Mouse (Mus musculus): ENCODE results near the gene Etv6. TPM values are rescaled to one million over a fixed set of nuclear protein-coding genes. Genes with fewer than 3 reads are reported as not detected.

Etv6 gene
- polyA plus RNA-seq, 1 experiment = 25.8 TPM

DNA sequence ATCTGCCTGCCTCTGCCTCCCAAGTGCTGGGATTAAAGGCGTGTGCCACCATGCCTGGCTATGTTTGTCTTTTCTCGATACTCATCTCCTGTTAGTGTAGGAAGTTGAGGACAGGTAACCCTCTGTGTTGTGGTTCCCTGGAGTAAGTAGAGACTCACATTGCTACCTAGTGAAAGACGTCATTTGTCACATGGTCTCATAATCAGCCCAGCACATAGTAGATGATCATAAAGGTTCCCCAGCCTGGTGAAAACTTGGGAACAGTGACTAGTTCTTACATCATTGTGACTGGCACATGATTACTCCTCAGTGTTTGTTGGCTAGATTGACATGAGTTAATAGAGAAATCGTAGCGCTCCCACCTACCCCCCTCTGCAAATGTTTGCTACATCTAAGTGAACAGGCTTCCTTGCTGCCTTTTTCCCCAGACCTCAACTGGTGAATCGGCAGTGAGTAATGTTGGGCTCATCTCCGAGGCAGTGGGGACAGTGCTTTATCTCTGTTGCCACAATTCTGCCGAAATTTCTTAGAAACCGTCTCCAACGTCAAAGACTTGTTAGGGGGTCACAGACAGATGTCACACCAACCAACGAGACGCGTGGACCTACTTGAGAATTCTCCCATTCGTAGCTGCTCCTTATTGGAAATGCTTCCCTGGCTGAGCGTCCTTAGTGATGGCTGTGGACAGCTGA lies 46.9 kb downstream of the Etv6 start:
- TF ChIP-seq CTCF (IDR thresholded peaks at IDR 0.05; ENCODE audit: borderline replicate concordance, insufficient read depth, low read length) (no peak), POLR2A (IDR thresholded peaks at IDR 0.05; ENCODE audit: low read depth, low read length) (no peak)
- peaks cover 13% of the 10 kb centered on the region for H3K4me1 ChIP-seq (ENCODE audit: control insufficient read depth, insufficient read depth, low read length)
- H3K27ac ChIP-seq (ENCODE audit: insufficient read depth, low read length) = no peak overlapping the region
- H3K4me3 ChIP-seq (ENCODE audit: insufficient read depth, low read length) = no peak overlapping the region

DNA sequence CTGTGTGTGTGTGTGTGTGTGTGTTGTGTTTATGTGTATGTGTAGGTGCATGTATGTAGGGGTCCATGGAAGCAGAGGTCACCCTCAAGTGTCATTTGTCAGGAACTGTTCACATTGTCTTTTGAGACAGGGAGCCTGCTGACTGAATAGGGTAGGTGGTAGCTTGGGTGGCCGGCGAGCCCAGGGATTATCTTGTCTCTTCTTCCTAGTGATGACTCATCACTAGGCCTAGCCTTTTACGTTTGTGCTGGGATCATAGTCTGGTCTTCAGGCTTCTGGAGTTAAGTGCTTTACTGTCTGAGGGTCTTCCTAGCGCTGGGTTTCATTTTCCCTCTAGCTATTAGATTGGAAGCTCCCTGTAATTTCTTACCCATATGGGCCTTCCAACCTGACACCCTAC lies 47.9 kb downstream of the Etv6 start:
- TF ChIP-seq CTCF (IDR thresholded peaks at IDR 0.05; ENCODE audit: borderline replicate concordance, insufficient read depth, low read length) (no peak), POLR2A (IDR thresholded peaks at IDR 0.05; ENCODE audit: low read depth, low read length) (no peak)
- H3K27ac ChIP-seq (ENCODE audit: insufficient read depth, low read length) = no peak overlapping the region
- peaks cover 16% of the 10 kb centered on the region for H3K4me1 ChIP-seq (ENCODE audit: control insufficient read depth, insufficient read depth, low read length)
- H3K4me3 ChIP-seq (ENCODE audit: insufficient read depth, low read length) = no peak overlapping the region

DNA sequence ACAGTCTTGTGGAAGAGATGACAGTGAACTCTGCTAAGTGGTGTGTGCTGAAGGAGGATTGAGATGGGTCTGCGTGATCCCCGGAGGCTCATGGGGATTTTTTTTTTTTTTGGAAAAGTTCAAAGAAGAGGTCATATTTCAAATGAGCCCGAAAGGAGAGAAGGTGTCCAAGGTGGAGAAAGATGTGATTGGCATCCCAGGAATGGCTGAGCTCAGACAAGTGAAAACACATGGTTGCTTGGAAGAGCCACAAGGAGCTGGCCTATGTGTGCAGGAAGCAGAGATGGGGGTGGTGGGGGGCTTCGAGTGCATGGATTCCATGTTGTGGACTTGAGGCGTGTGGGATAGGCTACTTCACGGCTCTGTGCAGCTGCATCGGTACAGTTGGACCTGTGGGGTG lies 50.9 kb downstream of the Etv6 start:
- H3K4me3 ChIP-seq (ENCODE audit: insufficient read depth, low read length) = no peak overlapping the region
- H3K27ac ChIP-seq (ENCODE audit: insufficient read depth, low read length) = 0 out of 2 replicates have a peak overlapping the region, but pooled peaks have one; percentile 15
- TF ChIP-seq CTCF (IDR thresholded peaks at IDR 0.05; ENCODE audit: borderline replicate concordance, insufficient read depth, low read length) = no peak
- no peak for TF ChIP-seq POLR2A (IDR thresholded peaks at IDR 0.05; ENCODE audit: low read depth, low read length)
- peaks cover 39% of the 10 kb centered on the region for H3K4me1 ChIP-seq (ENCODE audit: control insufficient read depth, insufficient read depth, low read length)

DNA sequence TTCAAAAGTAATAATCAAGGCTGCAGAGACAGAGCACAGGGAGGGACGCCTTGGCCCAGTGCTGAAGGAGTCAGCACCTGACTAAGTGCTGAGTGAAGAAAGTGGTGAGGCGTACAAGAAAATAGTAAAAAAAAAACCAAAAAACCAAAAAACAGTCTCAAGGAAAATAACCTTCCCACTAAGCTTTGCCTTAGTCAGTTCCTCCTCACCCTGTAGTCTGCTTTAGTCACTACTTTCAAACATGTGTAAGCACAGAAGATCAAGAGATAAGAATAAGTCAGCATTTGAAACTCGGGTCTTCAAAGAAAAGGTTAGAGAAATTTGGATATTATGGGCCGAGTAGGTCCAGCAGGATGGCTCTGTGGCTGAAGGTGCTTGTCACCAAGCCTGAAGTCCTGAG lies 52.2 kb downstream of the Etv6 start:
- Histone ChIP-seq H3K4me1 (ENCODE audit: control insufficient read depth, insufficient read depth, low read length) (peaks cover 42% of the 10 kb centered on the region), H3K4me3 (ENCODE audit: insufficient read depth, low read length) (no peak overlapping the region), H3K27ac (ENCODE audit: insufficient read depth, low read length) (peak overlapping the region; percentile 88)
- no peak for TF ChIP-seq POLR2A (IDR thresholded peaks at IDR 0.05; ENCODE audit: low read depth, low read length)
- no peak for TF ChIP-seq CTCF (IDR thresholded peaks at IDR 0.05; ENCODE audit: borderline replicate concordance, insufficient read depth, low read length)

DNA sequence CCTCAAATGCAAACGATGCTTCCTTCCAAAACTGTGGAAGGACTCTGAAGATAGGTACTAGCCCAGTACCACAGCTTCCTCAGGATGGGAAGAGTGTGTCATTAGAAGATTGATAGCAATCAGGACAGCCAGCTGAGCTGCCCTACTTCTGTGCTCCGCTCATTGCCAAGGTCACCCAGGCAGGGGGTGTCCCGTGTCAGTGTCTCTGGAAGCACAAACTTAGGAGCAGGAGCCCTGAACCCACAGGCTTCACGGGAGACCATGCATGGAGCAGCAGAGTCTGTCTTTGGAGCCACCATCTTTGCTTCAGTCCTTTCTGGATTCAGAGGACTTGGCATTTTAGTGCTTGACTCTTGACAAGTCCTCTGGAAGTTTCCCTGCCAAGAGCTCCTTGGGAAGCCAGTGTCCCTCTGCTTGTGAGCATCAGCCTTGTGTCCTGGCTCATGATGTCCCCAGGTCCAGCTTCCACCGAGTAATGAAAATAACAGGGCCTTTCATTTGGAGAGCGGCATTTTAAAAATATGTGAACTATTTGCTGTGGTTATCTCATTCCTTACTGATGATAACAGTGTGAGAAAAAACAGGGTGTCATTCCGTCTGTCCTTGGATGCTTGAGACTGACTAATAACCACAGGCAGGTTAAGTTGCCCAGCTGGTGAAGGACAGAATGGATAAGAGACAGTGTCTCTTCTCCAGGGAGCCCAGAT lies 54.3 kb downstream of the Etv6 start:
- TF ChIP-seq CTCF (IDR thresholded peaks at IDR 0.05; ENCODE audit: borderline replicate concordance, insufficient read depth, low read length) (no peak), POLR2A (IDR thresholded peaks at IDR 0.05; ENCODE audit: low read depth, low read length) (no peak)
- Histone ChIP-seq H3K27ac (ENCODE audit: insufficient read depth, low read length) (peak overlapping the region; percentile 88), H3K4me3 (ENCODE audit: insufficient read depth, low read length) (no peak overlapping the region), H3K4me1 (ENCODE audit: control insufficient read depth, insufficient read depth, low read length) (peaks cover 42% of the 10 kb centered on the region)

DNA sequence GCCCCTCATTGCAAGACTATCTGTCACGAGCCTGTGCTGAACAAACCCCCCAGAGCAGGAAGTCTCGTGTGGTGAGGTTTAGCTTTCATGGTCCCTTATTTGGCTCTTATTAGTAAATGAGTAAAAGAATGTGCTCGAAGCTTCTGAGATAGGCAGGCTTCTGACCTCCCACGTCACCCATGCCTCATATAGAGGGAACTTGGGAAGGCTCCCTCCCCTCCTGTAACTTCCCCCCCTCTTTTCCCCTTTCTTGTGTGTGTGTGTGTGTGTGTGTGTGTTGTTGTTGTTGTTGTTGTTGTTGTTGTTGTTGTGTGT lies 54.8 kb downstream of the Etv6 start:
- H3K27ac ChIP-seq (ENCODE audit: insufficient read depth, low read length) = peak overlapping the region; percentile 88

DNA sequence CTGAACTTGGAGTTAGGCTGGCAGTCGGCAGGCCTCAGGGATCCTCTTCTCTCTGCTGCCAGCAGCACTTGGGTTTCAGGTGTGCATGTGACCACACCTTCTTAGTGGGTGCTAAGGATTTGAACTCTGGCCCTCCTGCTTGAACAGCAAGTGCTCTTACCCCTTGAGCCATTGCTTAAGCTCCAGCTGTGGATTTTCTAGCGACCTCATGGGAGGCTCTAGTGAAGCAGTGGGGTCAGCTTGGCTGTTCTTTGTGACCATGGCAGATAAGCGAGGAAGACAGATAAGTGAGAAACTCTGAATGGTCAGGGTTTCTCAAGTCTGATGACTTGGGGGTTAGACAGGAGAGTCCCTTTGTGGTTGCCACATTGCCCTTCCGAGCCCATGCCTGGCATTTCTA lies 55.4 kb downstream of the Etv6 start:
- no peak overlapping the region for H3K4me3 ChIP-seq (ENCODE audit: insufficient read depth, low read length)
- no peak for TF ChIP-seq CTCF (IDR thresholded peaks at IDR 0.05; ENCODE audit: borderline replicate concordance, insufficient read depth, low read length)
- no peak for TF ChIP-seq POLR2A (IDR thresholded peaks at IDR 0.05; ENCODE audit: low read depth, low read length)
- peak overlapping the region; percentile 88 for H3K27ac ChIP-seq (ENCODE audit: insufficient read depth, low read length)
- H3K4me1 ChIP-seq (ENCODE audit: control insufficient read depth, insufficient read depth, low read length) = peaks cover 46% of the 10 kb centered on the region

More for the DNA sequence above, 54.8 kb downstream of the Etv6 start:
- H3K4me1 ChIP-seq (ENCODE audit: control insufficient read depth, insufficient read depth, low read length) = peaks cover 44% of the 10 kb centered on the region
- no peak overlapping the region for H3K4me3 ChIP-seq (ENCODE audit: insufficient read depth, low read length)
- no peak for TF ChIP-seq POLR2A (IDR thresholded peaks at IDR 0.05; ENCODE audit: low read depth, low read length)
- TF ChIP-seq CTCF (IDR thresholded peaks at IDR 0.05; ENCODE audit: borderline replicate concordance, insufficient read depth, low read length) = no peak

DNA sequence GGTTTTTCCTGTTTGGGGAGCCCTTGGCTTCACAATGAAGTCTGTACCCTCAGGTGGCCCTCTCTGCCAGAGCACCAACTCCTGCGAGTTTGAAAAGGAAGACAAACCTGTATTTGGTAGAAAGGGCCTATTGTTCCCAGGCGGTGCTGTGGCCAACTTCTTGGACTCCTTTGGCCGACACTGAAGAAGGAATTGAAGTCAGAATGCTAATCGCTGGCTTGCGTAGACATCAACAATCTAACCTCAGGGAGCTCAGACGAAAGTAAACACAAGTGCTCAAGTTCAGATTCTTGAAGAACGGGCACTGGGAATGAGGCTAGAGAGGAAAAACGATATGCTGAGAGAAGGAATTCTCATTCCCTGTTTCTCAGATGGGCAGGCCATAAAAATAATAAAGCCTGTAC lies 55.9 kb downstream of the Etv6 start:
- TF ChIP-seq POLR2A (IDR thresholded peaks at IDR 0.05; ENCODE audit: low read depth, low read length) (no peak), CTCF (IDR thresholded peaks at IDR 0.05; ENCODE audit: borderline replicate concordance, insufficient read depth, low read length) (no peak)
- H3K4me3 ChIP-seq (ENCODE audit: insufficient read depth, low read length) = no peak overlapping the region
- H3K27ac ChIP-seq (ENCODE audit: insufficient read depth, low read length) = peak overlapping the region; percentile 88
- peaks cover 44% of the 10 kb centered on the region for H3K4me1 ChIP-seq (ENCODE audit: control insufficient read depth, insufficient read depth, low read length)

DNA sequence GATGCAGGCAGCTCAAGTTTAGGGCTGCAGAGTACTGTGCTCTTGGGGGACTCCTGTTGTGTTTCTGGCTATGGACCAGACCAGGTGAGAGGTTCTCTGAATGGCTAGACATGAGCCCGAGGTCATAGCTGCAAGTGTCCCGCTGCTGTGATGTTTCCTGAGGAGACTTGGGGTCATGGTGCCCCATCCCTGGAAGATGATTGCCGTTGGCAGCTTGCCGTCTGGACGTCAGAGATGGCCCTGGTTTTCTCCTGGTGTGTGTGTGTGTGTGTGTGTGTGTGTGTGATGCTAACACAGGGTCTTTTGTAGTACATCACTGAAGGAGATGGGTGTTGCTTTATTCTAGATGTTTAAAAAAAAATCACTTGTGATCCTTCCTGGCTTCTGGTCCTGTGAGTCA lies 58.6 kb downstream of the Etv6 start:
- peaks cover 33% of the 10 kb centered on the region for H3K4me1 ChIP-seq (ENCODE audit: control insufficient read depth, insufficient read depth, low read length)
- TF ChIP-seq CTCF (IDR thresholded peaks at IDR 0.05; ENCODE audit: borderline replicate concordance, insufficient read depth, low read length) (no peak), POLR2A (IDR thresholded peaks at IDR 0.05; ENCODE audit: low read depth, low read length) (no peak)
- H3K4me3 ChIP-seq (ENCODE audit: insufficient read depth, low read length) = no peak overlapping the region
- H3K27ac ChIP-seq (ENCODE audit: insufficient read depth, low read length) = no peak overlapping the region

DNA sequence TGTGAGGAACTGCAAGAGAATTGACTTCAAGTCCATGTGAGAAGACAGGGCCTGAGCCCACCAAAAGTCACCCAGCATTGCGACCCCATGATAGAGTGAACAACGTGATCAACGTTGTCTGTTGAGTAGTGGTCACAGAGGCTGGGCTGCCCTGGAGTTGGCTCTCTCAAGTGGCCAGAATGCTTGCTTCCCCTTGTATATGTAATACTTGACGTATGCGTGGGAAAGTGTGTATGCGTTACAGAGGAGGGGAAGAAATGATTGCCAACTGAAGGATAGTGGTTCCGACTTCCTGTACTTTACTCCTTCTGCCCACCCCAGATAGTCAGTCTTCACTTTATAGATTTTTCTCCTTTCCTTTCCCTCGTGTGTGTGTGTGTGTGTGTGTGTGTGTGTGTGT lies 59.1 kb downstream of the Etv6 start:
- no peak overlapping the region for H3K4me3 ChIP-seq (ENCODE audit: insufficient read depth, low read length)
- TF ChIP-seq CTCF (IDR thresholded peaks at IDR 0.05; ENCODE audit: borderline replicate concordance, insufficient read depth, low read length) (no peak), POLR2A (IDR thresholded peaks at IDR 0.05; ENCODE audit: low read depth, low read length) (no peak)
- no peak overlapping the region for H3K27ac ChIP-seq (ENCODE audit: insufficient read depth, low read length)
- peaks cover 30% of the 10 kb centered on the region for H3K4me1 ChIP-seq (ENCODE audit: control insufficient read depth, insufficient read depth, low read length)
